Mouse (Mus musculus): ENCODE results near the gene Dpp6. TPM values are rescaled to one million over a fixed set of nuclear protein-coding genes. Genes with fewer than 3 reads are reported as not detected.

The Dpp6 gene
- total and polyA plus RNA-seq, 3 experiments = not detected

GRCm38 (mm10) chr5:27348181-27349095 is 531.4 kb downstream of the Dpp6 start:
- Histone ChIP-seq H3K4me1 (ENCODE audit: control insufficient read depth in 1 of 2, insufficient read depth in 2 of 2, low read length in 2 of 2) (no peaks in the 10 kb centered on the region), H3K36me3 (ENCODE audit: control insufficient read depth in 1 of 2, insufficient read depth in 2 of 2, low read length in 2 of 2) (no peaks in the 10 kb centered on the region), H3K27me3 (ENCODE audit: control insufficient read depth in 1 of 2, insufficient read depth in 2 of 2, low read length in 2 of 2) (no peaks in the 10 kb centered on the region), H3K27ac (ENCODE audit: control insufficient read depth, low read depth, low read length) (no peak overlapping the region), H3K9ac (ENCODE audit: control insufficient read depth, low read depth, low read length, poor library complexity, severe bottlenecking) (no peak overlapping the region), H3K4me3 (ENCODE audit: control insufficient read depth in 1 of 2, insufficient read depth in 1 of 2, low read depth in 2 of 2, low read length in 2 of 2) (no peak overlapping the region), H3K9me3 (replicated peaks; ENCODE audit: insufficient read depth, low read length) (no peaks in the 10 kb centered on the region), H3K79me2 (ENCODE audit: control insufficient read depth, insufficient read depth, low read length, poor library complexity) (no peaks in the 10 kb centered on the region)
- TF ChIP-seq NRF1 (IDR thresholded peaks at IDR 0.05; ENCODE audit: insufficient read depth, low read depth, low read length, poor library complexity, severe bottlenecking) (no peak), USF2 (IDR thresholded peaks at IDR 0.05; ENCODE audit: borderline replicate concordance in 1 of 2, insufficient read depth in 1 of 2, low read depth in 1 of 2, low read length in 2 of 2) (no peak), NELFE (IDR thresholded peaks at IDR 0.05; ENCODE audit: low read depth, low read length) (no peak), CTCF (IDR thresholded peaks at IDR 0.05 in 2 of 3, conservative IDR thresholded peaks at IDR 0.05 in 1 of 3; ENCODE audit: control insufficient read depth in 1 of 3, insufficient read depth in 1 of 3, low read depth in 2 of 3, low read length in 3 of 3, poor library complexity in 1 of 3, severe bottlenecking in 1 of 3) (no peak), MXI1 (IDR thresholded peaks at IDR 0.05; ENCODE audit: low read depth, low read length) (no peak), CHD1 (IDR thresholded peaks at IDR 0.05; ENCODE audit: low read depth, low read length) (no peak), ETS1 (IDR thresholded peaks at IDR 0.05; ENCODE audit: low read depth, low read length) (no peak), POLR2AphosphoS2 (IDR thresholded peaks at IDR 0.05; ENCODE audit: low read length) (no peak), RCOR1 (IDR thresholded peaks at IDR 0.05; ENCODE audit: low read depth, low read length) (no peak), KAT2A (conservative IDR thresholded peaks at IDR 0.05; ENCODE audit: low read depth, low read length) (no peak), GABPA (IDR thresholded peaks at IDR 0.05; ENCODE audit: low read depth, low read length) (no peak)
- no peak for DNase-seq (ENCODE audit: low read depth, low spot score)

- no peak for TF ChIP-seq POLR2AphosphoS5 (IDR thresholded peaks at IDR 0.05; ENCODE audit: borderline replicate concordance, low read depth, low read length)
- no peak for TF ChIP-seq SMC3 (IDR thresholded peaks at IDR 0.05; ENCODE audit: low read depth, low read length)
- TF ChIP-seq TCF12 (IDR thresholded peaks at IDR 0.05; ENCODE audit: low read depth, low read length) = no peak
- TF ChIP-seq E2F4 (IDR thresholded peaks at IDR 0.05; ENCODE audit: borderline replicate concordance, low read depth, low read length) = no peak
- TF ChIP-seq CTCF (IDR thresholded peaks at IDR 0.05 in 2 of 3, conservative IDR thresholded peaks at IDR 0.05 in 1 of 3; ENCODE audit: control insufficient read depth in 1 of 3, insufficient read depth in 1 of 3, low read depth in 2 of 3, low read length in 3 of 3, poor library complexity in 1 of 3, severe bottlenecking in 1 of 3) = no peak
- no peak for TF ChIP-seq JUND (IDR thresholded peaks at IDR 0.05; ENCODE audit: low read depth, low read length)
- no peak for TF ChIP-seq MAZ (IDR thresholded peaks at IDR 0.05; ENCODE audit: low read depth, low read length)
- TF ChIP-seq KAT2A (conservative IDR thresholded peaks at IDR 0.05; ENCODE audit: low read depth, low read length) = no peak
- no peak for TF ChIP-seq MAX (IDR thresholded peaks at IDR 0.05; ENCODE audit: low read length)
- TF ChIP-seq EP300 (IDR thresholded peaks at IDR 0.05; ENCODE audit: low read depth in 1 of 2, low read length in 2 of 2) = no peak
- no peak for TF ChIP-seq ELF1 (IDR thresholded peaks at IDR 0.05; ENCODE audit: low read depth, low read length)
- no peak for TF ChIP-seq ZKSCAN1 (IDR thresholded peaks at IDR 0.05; ENCODE audit: low read depth, low read length)
- TF ChIP-seq RCOR1 (IDR thresholded peaks at IDR 0.05; ENCODE audit: low read depth, low read length) = no peak
- no peak for TF ChIP-seq BHLHE40 (IDR thresholded peaks at IDR 0.05; ENCODE audit: borderline replicate concordance, low read depth, low read length)
- no peak for TF ChIP-seq ETS1 (IDR thresholded peaks at IDR 0.05; ENCODE audit: low read depth, low read length)
- TF ChIP-seq GABPA (IDR thresholded peaks at IDR 0.05; ENCODE audit: low read depth, low read length) = no peak
- no peak for TF ChIP-seq CHD1 (IDR thresholded peaks at IDR 0.05; ENCODE audit: low read depth, low read length)
- TF ChIP-seq NRF1 (IDR thresholded peaks at IDR 0.05; ENCODE audit: insufficient read depth, low read depth, low read length, poor library complexity, severe bottlenecking) = no peak
- TF ChIP-seq TAL1 (IDR thresholded peaks at IDR 0.05; ENCODE audit: low read length) = no peak
- no peak for TF ChIP-seq USF1 (IDR thresholded peaks at IDR 0.05; ENCODE audit: low read depth, low read length)
- Histone ChIP-seq H3K4me3 (ENCODE audit: control insufficient read depth in 1 of 2, insufficient read depth in 1 of 2, low read depth in 2 of 2, low read length in 2 of 2) (no peak overlapping the region), H3K79me2 (ENCODE audit: control insufficient read depth, insufficient read depth, low read length, poor library complexity) (no peaks in the 10 kb centered on the region), H3K9ac (ENCODE audit: control insufficient read depth, low read depth, low read length, poor library complexity, severe bottlenecking) (no peak overlapping the region), H3K36me3 (ENCODE audit: control insufficient read depth in 1 of 2, insufficient read depth in 2 of 2, low read length in 2 of 2) (no peaks in the 10 kb centered on the region), H3K4me1 (ENCODE audit: control insufficient read depth in 1 of 2, insufficient read depth in 2 of 2, low read length in 2 of 2) (no peaks in the 10 kb centered on the region), H3K9me3 (replicated peaks; ENCODE audit: insufficient read depth, low read length) (no peaks in the 10 kb centered on the region), H3K27ac (ENCODE audit: control insufficient read depth, low read depth, low read length) (no peak overlapping the region), H3K27me3 (ENCODE audit: control insufficient read depth in 1 of 2, insufficient read depth in 2 of 2, low read length in 2 of 2) (no peaks in the 10 kb centered on the region)
- no peak for DNase-seq (ENCODE audit: low read depth, low spot score)
Observed at GRCm38 (mm10) chr5:27357630-27358029, 540.6 kb downstream of the Dpp6 start.

Measured in MEL (cell line).